Mouse (Mus musculus): ENCODE results near the gene Cgref1. TPM values are rescaled to one million over a fixed set of nuclear protein-coding genes. Genes with fewer than 3 reads are reported as not detected.

Gene Cgref1
- polyA plus RNA-seq, 1 experiment from 2014 or later = 3.7 TPM

DNA sequence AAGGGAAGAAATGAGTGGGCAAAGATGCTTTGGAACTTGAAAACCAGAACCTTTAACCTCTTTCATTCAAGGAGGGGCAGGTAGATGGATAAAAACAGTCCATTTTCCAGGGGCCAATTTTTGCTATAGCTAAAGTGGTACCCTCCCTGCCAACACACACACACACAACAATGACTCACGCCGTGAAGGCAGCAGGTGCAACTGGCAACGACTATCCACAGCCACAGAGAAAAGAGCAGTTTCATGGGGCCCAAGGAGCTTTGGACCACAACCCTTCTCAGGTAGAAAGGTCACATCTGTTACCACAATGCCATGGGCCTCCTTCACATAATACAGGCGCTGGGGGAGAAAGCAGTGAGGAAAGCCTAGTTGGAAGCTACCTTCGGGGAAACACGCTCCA is 10.4 kb upstream of the Cgref1 start:
- ATAC-seq (replicated peaks; ENCODE audit: insufficient number of reproducible peaks, low FRiP score, low TSS enrichment, low read depth) = no peak
- 96% methylated on average over 6 of the region's 6 CpGs for WGBS

DNA sequence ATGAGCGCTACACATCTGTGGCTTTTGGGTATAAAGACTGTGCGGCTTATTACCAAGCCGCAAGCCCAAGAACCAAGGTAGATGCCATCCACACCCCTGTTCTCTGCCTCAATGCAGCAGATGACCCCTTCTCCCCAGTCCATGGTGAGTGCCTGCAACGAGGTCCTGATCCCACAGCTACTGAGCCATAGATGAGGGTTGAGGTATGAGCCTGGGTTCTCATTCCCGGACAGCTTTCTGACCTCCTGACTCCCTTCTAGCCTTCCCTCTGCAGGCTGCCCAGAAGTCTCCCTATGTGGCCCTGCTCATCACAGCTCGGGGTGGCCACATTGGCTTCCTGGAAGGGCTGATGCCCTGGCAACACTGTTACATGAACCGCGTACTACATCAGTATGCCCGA is 9.2 kb upstream of the Cgref1 start:
- DNase-seq (ENCODE audit: low spot score) (no peak), ATAC-seq (replicated peaks; ENCODE audit: insufficient number of reproducible peaks, low FRiP score, low TSS enrichment, low read depth) (no peak)
- Histone ChIP-seq H3K9me3 (replicated peaks; ENCODE audit: control insufficient read depth, low read length) (no peaks in the 10 kb centered on the region), H3K9ac (replicated peaks; ENCODE audit: low read length) (no peak overlapping the region), H3K27ac (replicated peaks; ENCODE audit: low read depth, low read length) (no peak overlapping the region), H3K4me1 (ENCODE audit: control insufficient read depth, insufficient read depth, low read length) (peaks cover 8% of the 10 kb centered on the region), H3K4me3 (ENCODE audit: low read depth, low read length) (no peak overlapping the region), H3K27me3 (ENCODE audit: control insufficient read depth, insufficient read depth, low read length) (no peaks in the 10 kb centered on the region), H3K36me3 (replicated peaks; ENCODE audit: control insufficient read depth, insufficient read depth, low read depth, low read length) (peaks cover 7% of the 10 kb centered on the region), H3K4me2 (ENCODE audit: low read depth, low read length) (no peak overlapping the region)
- 96% methylated on average over 9 of the region's 9 CpGs for WGBS

More for the DNA sequence above, 10.4 kb upstream of the Cgref1 start:
- no peaks in the 10 kb centered on the region for H3K9me3 ChIP-seq (replicated peaks; ENCODE audit: control insufficient read depth, low read length)
- no peak overlapping the region for H3K27ac ChIP-seq (replicated peaks; ENCODE audit: low read depth, low read length)
- DNase-seq (ENCODE audit: low spot score) = no peak
- H3K9ac ChIP-seq (replicated peaks; ENCODE audit: low read length) = no peak overlapping the region
- H3K27me3 ChIP-seq (ENCODE audit: control insufficient read depth, insufficient read depth, low read length) = no peaks in the 10 kb centered on the region
- peaks cover 8% of the 10 kb centered on the region for H3K4me1 ChIP-seq (ENCODE audit: control insufficient read depth, insufficient read depth, low read length)
- no peak overlapping the region for H3K4me3 ChIP-seq (ENCODE audit: low read depth, low read length)
- H3K4me2 ChIP-seq (ENCODE audit: low read depth, low read length) = no peak overlapping the region
- peaks cover 7% of the 10 kb centered on the region for H3K36me3 ChIP-seq (replicated peaks; ENCODE audit: control insufficient read depth, insufficient read depth, low read depth, low read length)

DNA sequence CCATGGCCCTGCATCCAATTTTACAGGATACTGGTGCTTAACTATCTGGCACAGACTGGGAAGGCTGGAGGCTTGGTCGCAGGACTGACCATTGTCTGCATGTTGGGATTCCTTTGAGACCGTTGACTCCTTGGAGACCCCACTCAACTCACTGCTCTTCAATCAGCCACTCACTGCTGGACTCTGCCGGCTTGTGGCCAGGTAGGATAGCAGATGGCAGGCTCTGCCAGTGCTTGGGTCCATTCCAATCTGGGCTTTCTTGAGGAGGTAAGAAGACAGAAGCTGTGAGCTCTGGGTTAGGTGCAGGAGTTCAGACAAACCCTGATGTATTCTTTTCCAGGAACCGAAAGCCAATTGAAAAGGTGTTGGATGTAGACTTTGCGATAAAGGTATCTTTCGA is 8.7 kb upstream of the Cgref1 start:
- DNase-seq (ENCODE audit: low spot score) (no peak), ATAC-seq (replicated peaks; ENCODE audit: insufficient number of reproducible peaks, low FRiP score, low TSS enrichment, low read depth) (no peak)
- 96% methylated on average over 6 of the region's 6 CpGs for WGBS
- H3K27ac ChIP-seq (replicated peaks; ENCODE audit: low read depth, low read length) = no peak overlapping the region
- H3K4me1 ChIP-seq (ENCODE audit: control insufficient read depth, insufficient read depth, low read length) = peaks cover 5% of the 10 kb centered on the region; the same call in 1 of the 2 replicates
- H3K4me2 ChIP-seq (ENCODE audit: low read depth, low read length) = no peak overlapping the region
- no peak overlapping the region for H3K4me3 ChIP-seq (ENCODE audit: low read depth, low read length)
- peaks cover 7% of the 10 kb centered on the region for H3K36me3 ChIP-seq (replicated peaks; ENCODE audit: control insufficient read depth, insufficient read depth, low read depth, low read length)
- H3K9me3 ChIP-seq (replicated peaks; ENCODE audit: control insufficient read depth, low read length) = no peaks in the 10 kb centered on the region
- H3K9ac ChIP-seq (replicated peaks; ENCODE audit: low read length) = no peak overlapping the region
- H3K27me3 ChIP-seq (ENCODE audit: control insufficient read depth, insufficient read depth, low read length) = no peaks in the 10 kb centered on the region; the same call in 1 of the 2 replicates

DNA sequence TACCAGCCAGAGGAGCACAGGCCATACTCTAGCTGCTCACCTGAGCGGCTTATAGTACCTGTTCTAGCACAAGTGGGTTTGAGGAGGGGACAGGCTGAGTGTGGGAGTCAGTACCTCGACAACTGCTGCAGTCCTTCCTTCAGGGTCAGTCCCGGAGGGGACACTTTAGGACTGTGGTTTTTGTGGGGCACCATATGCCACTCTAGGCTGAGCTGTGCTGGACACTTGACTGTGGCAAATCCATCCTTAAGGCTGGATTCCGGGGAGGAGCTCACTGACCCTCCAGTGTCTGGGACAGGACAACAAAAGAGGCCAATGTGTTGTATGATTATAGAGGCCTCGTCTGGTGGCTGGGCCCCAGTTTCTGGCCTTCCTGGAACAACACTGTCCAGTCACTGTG is 7.2 kb upstream of the Cgref1 start:
- WGBS = 85% methylated on average over 5 of the region's 5 CpGs
- no peak for ATAC-seq (replicated peaks; ENCODE audit: insufficient number of reproducible peaks, low FRiP score, low TSS enrichment, low read depth)
- H3K36me3 ChIP-seq (replicated peaks; ENCODE audit: control insufficient read depth, insufficient read depth, low read depth, low read length) = peaks cover 7% of the 10 kb centered on the region

DNA sequence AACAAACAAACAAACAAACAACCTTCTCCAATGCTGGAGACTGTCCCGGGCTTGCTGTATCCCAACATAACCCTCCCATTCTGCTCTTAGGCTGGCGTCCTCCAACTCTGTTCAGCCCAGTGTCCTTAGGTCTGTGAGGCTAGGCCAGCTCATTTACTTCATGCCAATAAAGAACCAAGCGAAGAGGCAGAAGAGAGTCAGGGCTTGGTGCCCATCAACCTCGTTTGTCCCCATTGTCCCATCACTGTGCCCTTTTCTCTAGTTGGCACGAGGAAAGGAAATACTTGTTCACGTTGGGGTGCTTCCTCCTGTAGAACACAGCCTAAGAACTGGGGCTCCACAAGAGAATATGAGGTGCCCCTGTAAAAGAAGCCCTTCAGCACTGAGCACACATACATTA is 6.3 kb upstream of the Cgref1 start:
- peaks cover 7% of the 10 kb centered on the region for H3K36me3 ChIP-seq (replicated peaks; ENCODE audit: control insufficient read depth, insufficient read depth, low read depth, low read length)
- no peak for ATAC-seq (replicated peaks; ENCODE audit: insufficient number of reproducible peaks, low FRiP score, low TSS enrichment, low read depth)
- no peaks in the 10 kb centered on the region for H3K9me3 ChIP-seq (replicated peaks; ENCODE audit: control insufficient read depth, low read length)
- no peak overlapping the region for H3K9ac ChIP-seq (replicated peaks; ENCODE audit: low read length)
- H3K4me2 ChIP-seq (ENCODE audit: low read depth, low read length) = no peak overlapping the region
- no peaks in the 10 kb centered on the region; the same call in 1 of the 2 replicates for H3K27me3 ChIP-seq (ENCODE audit: control insufficient read depth, insufficient read depth, low read length)
- no peak overlapping the region for H3K4me3 ChIP-seq (ENCODE audit: low read depth, low read length)
- H3K4me1 ChIP-seq (ENCODE audit: control insufficient read depth, insufficient read depth, low read length) = no peaks in the 10 kb centered on the region
- no peak overlapping the region for H3K27ac ChIP-seq (replicated peaks; ENCODE audit: low read depth, low read length)
- WGBS = 86% methylated on average over 6 of the region's 6 CpGs
- no peak for DNase-seq (ENCODE audit: low spot score)

More for the DNA sequence above, 7.2 kb upstream of the Cgref1 start:
- DNase-seq (ENCODE audit: low spot score) = no peak
- H3K4me2 ChIP-seq (ENCODE audit: low read depth, low read length) = no peak overlapping the region
- no peaks in the 10 kb centered on the region for H3K9me3 ChIP-seq (replicated peaks; ENCODE audit: control insufficient read depth, low read length)
- H3K27me3 ChIP-seq (ENCODE audit: control insufficient read depth, insufficient read depth, low read length) = no peaks in the 10 kb centered on the region; the same call in 1 of the 2 replicates
- H3K9ac ChIP-seq (replicated peaks; ENCODE audit: low read length) = no peak overlapping the region
- H3K4me3 ChIP-seq (ENCODE audit: low read depth, low read length) = no peak overlapping the region
- no peak overlapping the region for H3K27ac ChIP-seq (replicated peaks; ENCODE audit: low read depth, low read length)
- H3K4me1 ChIP-seq (ENCODE audit: control insufficient read depth, insufficient read depth, low read length) = no peaks in the 10 kb centered on the region

DNA sequence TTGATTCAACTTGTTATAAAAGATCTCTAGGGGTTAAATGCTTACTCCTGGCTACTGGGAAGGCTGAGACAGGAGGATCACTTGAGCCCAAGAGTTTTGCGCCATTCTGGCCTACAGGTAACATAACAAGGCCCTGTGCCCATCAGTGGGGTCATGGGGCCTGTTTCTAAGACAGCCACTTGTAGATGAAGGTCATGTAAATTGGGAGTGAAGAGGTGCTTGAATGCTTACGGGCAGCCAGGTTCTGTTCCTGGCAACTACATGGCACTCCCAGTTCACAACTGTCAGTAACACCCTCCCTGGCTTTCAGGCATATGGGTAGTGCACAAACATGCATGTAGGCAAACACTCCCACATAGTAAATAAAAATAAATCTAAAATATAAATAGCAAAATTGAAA is 5.5 kb upstream of the Cgref1 start:
- Histone ChIP-seq H3K9ac (replicated peaks; ENCODE audit: low read length) (no peak overlapping the region), H3K9me3 (replicated peaks; ENCODE audit: control insufficient read depth, low read length) (no peaks in the 10 kb centered on the region), H3K27ac (replicated peaks; ENCODE audit: low read depth, low read length) (no peak overlapping the region), H3K4me2 (ENCODE audit: low read depth, low read length) (no peak overlapping the region), H3K27me3 (ENCODE audit: control insufficient read depth, insufficient read depth, low read length) (no peaks in the 10 kb centered on the region; the same call in 1 of the 2 replicates), H3K36me3 (replicated peaks; ENCODE audit: control insufficient read depth, insufficient read depth, low read depth, low read length) (peaks cover 7% of the 10 kb centered on the region), H3K4me3 (ENCODE audit: low read depth, low read length) (no peak overlapping the region), H3K4me1 (ENCODE audit: control insufficient read depth, insufficient read depth, low read length) (no peaks in the 10 kb centered on the region)
- ATAC-seq (replicated peaks; ENCODE audit: insufficient number of reproducible peaks, low FRiP score, low TSS enrichment, low read depth) = no peak
- DNase-seq (ENCODE audit: low spot score) = no peak
- WGBS = 87% methylated on average over 2 of the region's 2 CpGs

DNA sequence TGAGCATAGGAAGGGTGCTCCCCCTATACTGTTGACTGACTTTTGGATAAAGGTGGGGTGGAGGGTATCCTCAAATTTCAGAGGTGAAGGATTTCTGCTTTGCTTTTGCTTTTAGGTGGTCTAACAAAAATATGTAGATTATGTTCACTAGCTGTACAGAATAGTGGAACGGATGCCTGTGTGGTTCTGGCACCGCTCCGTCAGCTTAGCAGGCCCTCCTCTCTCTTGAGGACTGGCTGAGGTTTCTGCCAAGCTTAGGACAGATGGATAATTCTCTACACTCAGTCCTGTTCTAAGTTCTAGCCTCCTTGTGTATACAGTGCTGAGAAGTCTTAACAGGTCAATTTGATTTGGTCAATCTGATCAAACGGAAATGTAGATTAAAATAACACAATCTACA is 5.1 kb upstream of the Cgref1 start:
- DNase-seq (ENCODE audit: low spot score) (no peak), ATAC-seq (replicated peaks; ENCODE audit: insufficient number of reproducible peaks, low FRiP score, low TSS enrichment, low read depth) (peak; percentile 12; the same call in 1 of the 2 replicates)
- Histone ChIP-seq H3K27me3 (ENCODE audit: control insufficient read depth, insufficient read depth, low read length) (peaks cover under 1% of the 10 kb centered on the region), H3K9ac (replicated peaks; ENCODE audit: low read length) (no peak overlapping the region), H3K9me3 (replicated peaks; ENCODE audit: control insufficient read depth, low read length) (no peaks in the 10 kb centered on the region), H3K4me2 (ENCODE audit: low read depth, low read length) (peak overlapping the region; percentile 74), H3K4me1 (ENCODE audit: control insufficient read depth, insufficient read depth, low read length) (no peaks in the 10 kb centered on the region), H3K4me3 (ENCODE audit: low read depth, low read length) (peak overlapping the region; percentile 35), H3K36me3 (replicated peaks; ENCODE audit: control insufficient read depth, insufficient read depth, low read depth, low read length) (peaks cover 7% of the 10 kb centered on the region), H3K27ac (replicated peaks; ENCODE audit: low read depth, low read length) (no peak overlapping the region)
- WGBS = 72% methylated on average over 4 of the region's 4 CpGs

DNA sequence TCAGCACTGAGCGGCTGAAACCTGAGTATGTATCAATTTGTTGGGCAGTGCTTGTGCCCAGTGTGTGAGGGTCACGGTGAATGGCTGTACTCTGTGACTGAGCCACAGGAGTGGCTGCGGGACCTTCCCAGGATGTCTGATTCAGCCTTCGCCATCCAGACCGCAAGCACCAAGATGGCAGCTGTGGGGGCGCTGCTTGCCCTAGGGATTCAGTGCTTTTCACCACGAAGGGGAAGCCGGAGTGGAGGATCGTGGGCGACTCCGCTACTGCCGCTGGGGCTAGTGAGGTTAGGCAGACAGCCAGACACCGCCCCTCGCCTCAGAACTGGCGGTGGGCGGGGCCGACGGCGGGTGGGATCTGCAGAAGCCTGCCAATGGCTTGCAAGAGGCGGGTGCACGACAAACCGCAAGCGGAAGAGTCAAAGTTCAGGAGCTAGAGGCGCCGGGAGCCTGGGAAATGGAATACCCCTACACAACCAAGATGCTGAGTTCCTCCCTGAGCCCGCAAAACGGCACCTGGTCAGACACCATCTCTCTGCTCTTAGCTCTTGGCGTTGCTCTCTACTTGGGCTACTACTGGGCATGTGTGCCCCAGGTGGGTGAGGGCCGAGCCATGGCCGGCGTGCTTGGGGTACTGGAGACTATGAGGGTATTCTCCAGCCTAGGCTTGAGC is 4.4 kb upstream of the Cgref1 start:
- Histone ChIP-seq H3K9me3 (replicated peaks; ENCODE audit: control insufficient read depth, low read length) (no peaks in the 10 kb centered on the region), H3K4me1 (ENCODE audit: control insufficient read depth, insufficient read depth, low read length) (no peaks in the 10 kb centered on the region), H3K9ac (replicated peaks; ENCODE audit: low read length) (peak overlapping the region; percentile 46), H3K4me3 (ENCODE audit: low read depth, low read length) (peak overlapping the region; percentile 35), H3K27me3 (ENCODE audit: control insufficient read depth, insufficient read depth, low read length) (peaks cover 3% of the 10 kb centered on the region), H3K4me2 (ENCODE audit: low read depth, low read length) (peak overlapping the region; percentile 74), H3K27ac (replicated peaks; ENCODE audit: low read depth, low read length) (peak overlapping the region; percentile 16; the same call in 1 of the 2 replicates), H3K36me3 (replicated peaks; ENCODE audit: control insufficient read depth, insufficient read depth, low read depth, low read length) (peaks cover 7% of the 10 kb centered on the region)
- 0% methylated on average over 31 of the region's 31 CpGs for WGBS
- ATAC-seq (replicated peaks; ENCODE audit: insufficient number of reproducible peaks, low FRiP score, low TSS enrichment, low read depth) (peak; percentile 90), DNase-seq (ENCODE audit: low spot score) (peak; percentile 94)
